Mouse (Mus musculus): ENCODE results near the gene AY358078.
"Not testable (repeated sequence)": the region's sequence is repeated elsewhere in the genome, so short reads cannot be mapped to it uniquely, and the experiment has no call there.

Gene AY358078

DNA sequence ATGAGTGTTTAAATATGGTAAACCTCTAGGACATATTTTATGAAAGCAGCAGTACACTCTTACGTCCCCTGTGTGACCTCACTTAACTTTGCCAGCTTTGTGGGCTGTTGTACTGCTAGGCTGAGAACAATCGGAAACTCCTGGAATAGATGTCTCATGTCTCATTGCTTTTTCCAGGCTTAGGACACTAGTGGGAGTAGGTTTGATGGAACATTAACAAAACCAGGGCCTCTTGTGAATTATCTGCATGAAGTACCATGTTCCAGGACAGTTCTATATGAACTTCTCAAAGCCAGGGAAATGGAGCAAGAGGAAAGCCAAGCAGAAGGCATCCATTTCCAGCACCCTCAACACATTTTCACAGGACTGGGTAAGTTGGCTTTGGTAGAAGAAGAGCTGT, at the start of gene AY358078:
Gene AY358078 (plus strand): TSS at position 301 of the 400 bp plus-strand sequence.
- DNase-seq (ENCODE audit: low read depth): no peak

- DNase-seq (ENCODE audit: low read depth): no peak
Measured at GRCm38 (mm10) chr14:51755944-51756343, 43.9 kb upstream of the AY358078 start.

- DNase-seq (ENCODE audit: low read depth): peak; percentile 2
Measured at GRCm38 (mm10) chr14:51771378-51771777, 28.5 kb upstream of the AY358078 start.

- DNase-seq (ENCODE audit: low read depth): no peak
Measured at GRCm38 (mm10) chr14:51773490-51773889, 26.4 kb upstream of the AY358078 start, which contains the start of gene Ang4. Gene Ang4 (minus strand): TSS chr14:51773590.

GRCm38 (mm10) chr14:51777791-51778190, 22.1 kb upstream of the AY358078 start:
- DNase-seq (ENCODE audit: low read depth): no peak

DNA sequence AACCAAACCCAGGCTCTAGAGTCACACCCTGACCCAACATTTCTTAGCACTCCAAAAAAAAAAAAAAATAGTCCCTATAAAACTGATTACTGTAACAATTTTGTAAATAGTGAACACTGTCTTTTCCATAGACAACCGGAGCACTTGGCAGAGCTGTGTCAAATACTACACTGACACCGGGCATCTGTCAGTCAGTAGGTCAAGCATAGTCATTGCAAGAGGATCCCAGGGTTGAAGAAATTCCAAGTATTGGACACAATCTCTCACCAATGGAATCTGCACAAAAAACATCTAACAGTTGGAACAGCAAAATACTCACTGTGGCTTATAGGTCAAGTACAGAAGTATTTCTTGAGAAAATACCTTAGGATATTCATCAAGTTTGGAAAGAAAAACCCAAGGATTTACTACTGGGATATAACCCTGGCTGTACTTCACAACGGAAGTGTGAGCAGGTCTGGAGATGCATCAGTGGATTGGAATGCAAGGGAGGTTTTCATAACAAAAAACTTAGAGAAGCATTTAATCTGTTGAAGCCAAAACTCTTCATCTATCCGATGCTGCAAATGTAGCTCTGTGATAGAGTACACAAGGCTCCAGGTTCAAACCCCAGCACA, 20.9 kb upstream of the AY358078 start:
- DNase-seq (ENCODE audit: low read depth): no peak

GRCm38 (mm10) chr14:51786335-51786734, 13.5 kb upstream of the AY358078 start:
- DNase-seq (ENCODE audit: low read depth): no peak

- no peak for DNase-seq (ENCODE audit: low read depth)
Measured at GRCm38 (mm10) chr14:51787061-51787460, 12.8 kb upstream of the AY358078 start.

DNA sequence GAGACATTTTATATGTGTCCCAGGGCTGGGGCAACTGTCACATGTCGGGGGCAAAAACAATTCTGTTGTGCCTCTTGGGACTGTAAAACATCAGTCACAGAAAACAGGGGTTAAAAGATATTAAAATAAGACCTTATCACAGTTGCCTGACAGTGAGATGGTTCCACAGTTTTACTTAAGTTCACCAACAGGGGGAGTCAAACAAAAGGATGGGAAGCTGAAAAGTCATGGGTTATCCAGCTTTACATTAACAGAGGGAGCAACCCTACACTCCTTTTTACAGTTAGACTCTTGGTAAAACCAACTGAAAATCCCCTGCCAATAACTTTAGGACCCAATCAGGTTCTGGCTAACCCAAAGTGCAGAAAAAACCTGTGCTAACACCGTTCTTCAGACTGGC, 10.7 kb upstream of the AY358078 start:
- no peak for DNase-seq (ENCODE audit: low read depth)

DNA sequence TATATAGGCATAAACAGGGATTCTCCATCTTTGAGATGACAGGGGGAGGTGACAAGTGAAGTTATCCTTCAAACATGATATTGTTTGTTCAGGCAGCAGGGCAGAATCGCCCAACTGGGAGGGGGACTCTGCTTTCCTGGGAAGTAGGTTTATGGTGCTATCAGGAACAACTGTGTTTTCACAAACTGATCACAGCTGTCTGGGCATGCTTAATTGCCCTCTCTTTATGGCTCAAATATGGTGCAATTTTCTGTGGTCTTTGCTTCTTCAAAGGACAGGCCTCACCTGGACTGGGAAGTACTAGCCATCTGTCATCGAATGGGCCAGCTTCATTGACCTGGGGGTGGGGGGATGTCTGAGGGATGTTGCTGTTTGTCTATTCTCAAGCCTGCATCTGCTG, 5.7 kb upstream of the AY358078 start:
- DNase-seq (ENCODE audit: low read depth): no peak

GRCm38 (mm10) chr14:51826625-51827024, 26.8 kb downstream of the AY358078 start:
- DNase-seq (ENCODE audit: low read depth): no peak

DNA sequence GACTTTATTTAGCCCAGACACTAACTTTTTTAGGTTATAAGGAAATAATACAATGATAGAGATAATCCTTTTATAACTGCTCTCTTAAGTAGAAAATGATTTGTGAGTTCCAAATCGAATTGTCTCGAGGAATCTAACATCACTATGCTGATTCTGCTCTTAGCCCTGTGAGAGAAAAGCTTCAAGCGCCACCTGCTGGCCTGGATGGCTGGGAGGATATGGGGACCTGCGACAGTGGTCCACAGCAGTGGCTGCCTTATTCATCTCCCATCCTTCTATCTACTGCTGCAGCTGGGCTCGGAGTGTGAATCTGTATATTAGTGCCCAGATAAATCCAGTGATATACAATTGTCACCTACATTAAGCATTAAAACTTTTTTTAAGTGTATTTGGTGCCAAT, 28.0 kb downstream of the AY358078 start:
- not testable (repeated sequence) for DNase-seq (ENCODE audit: low read depth)

- DNase-seq (ENCODE audit: low read depth): no peak
Measured at GRCm38 (mm10) chr14:51829188-51829587, 29.3 kb downstream of the AY358078 start.

- not testable (repeated sequence) for DNase-seq (ENCODE audit: low read depth)
Measured at GRCm38 (mm10) chr14:51838480-51838879, 38.6 kb downstream of the AY358078 start.

GRCm38 (mm10) chr14:51842250-51842649, 42.4 kb downstream of the AY358078 start:
- DNase-seq (ENCODE audit: low read depth): no peak

GRCm38 (mm10) chr14:51842781-51843180, 42.9 kb downstream of the AY358078 start:
- no peak for DNase-seq (ENCODE audit: low read depth)

DNA sequence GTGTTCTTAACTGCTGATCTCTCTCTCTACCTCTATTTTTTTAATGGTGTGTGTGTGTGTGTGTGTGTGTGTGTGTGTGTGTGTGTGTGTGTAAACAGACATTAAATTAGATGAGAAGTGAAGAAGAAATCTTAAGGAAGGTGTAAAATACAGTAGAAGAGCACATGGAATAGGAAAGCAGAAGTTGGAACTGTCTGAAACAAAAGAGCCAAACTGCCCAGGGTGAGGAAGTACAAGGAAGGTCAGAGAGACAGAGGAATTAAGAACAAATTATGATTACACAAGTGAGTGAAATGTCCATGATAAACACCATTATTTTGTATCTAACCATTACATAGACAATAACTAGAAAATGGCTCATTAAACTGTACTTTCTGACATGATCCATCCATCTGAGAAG, 44.0 kb downstream of the AY358078 start:
- DNase-seq (ENCODE audit: low read depth): no peak

- no peak for DNase-seq (ENCODE audit: low read depth)
Measured at GRCm38 (mm10) chr14:51846566-51846965, 46.7 kb downstream of the AY358078 start.

GRCm38 (mm10) chr14:51851006-51851405, 51.2 kb downstream of the AY358078 start:
- not testable (repeated sequence) for DNase-seq (ENCODE audit: low read depth)

GRCm38 (mm10) chr14:51853399-51853798, 53.6 kb downstream of the AY358078 start, which contains the start of gene Ear6:
Gene Ear6 (plus strand): TSS chr14:51853699.
- no peak for DNase-seq (ENCODE audit: low read depth)

- not testable (repeated sequence) for DNase-seq (ENCODE audit: low read depth)
Measured at GRCm38 (mm10) chr14:51855280-51855679, 55.4 kb downstream of the AY358078 start.

GRCm38 (mm10) chr14:51863603-51864002, 63.8 kb downstream of the AY358078 start:
- DNase-seq (ENCODE audit: low read depth): not testable (repeated sequence)

GRCm38 (mm10) chr14:51870756-51871155, 70.9 kb downstream of the AY358078 start:
- DNase-seq (ENCODE audit: low read depth): peak; percentile 13

- DNase-seq (ENCODE audit: low read depth): no peak
Measured at GRCm38 (mm10) chr14:51871741-51872140, 71.9 kb downstream of the AY358078 start.

Measured in fibroblast of lung, adult 2 months (primary cell).